Mouse (Mus musculus): Measurements from ENCODE around the gene 4933403O08Rik.

4933403O08Rik gene

GRCm38 (mm10) chrX:112238749-112239148 is at the start of gene 4933403O08Rik:
4933403O08Rik (plus strand) TSS chrX:112239049.
- DNase-seq (ENCODE audit: low spot score), result no peak

GRCm38 (mm10) chrX:112242916-112243315 is 4.1 kb downstream of the 4933403O08Rik start:
- DNase-seq (ENCODE audit: low spot score), result no peak

- no peak for DNase-seq (ENCODE audit: low spot score)
Measured at GRCm38 (mm10) chrX:112255513-112255912, 16.7 kb downstream of the 4933403O08Rik start.

- no peak for DNase-seq (ENCODE audit: low spot score)
Measured at GRCm38 (mm10) chrX:112273550-112273949, 34.7 kb downstream of the 4933403O08Rik start.
